Mouse (Mus musculus): ENCODE data around the gene Tmsb15a. TPM values are rescaled to one million over a fixed set of nuclear protein-coding genes. Genes with fewer than 3 reads are reported as not detected.

Tmsb15a gene
- total and polyA plus RNA-seq, 3 experiments: not detected

GRCm38 (mm10) chrX:135687802-135688201 lies 37.3 kb downstream of the Tmsb15a start:
- in situ Hi-C loops (cut with MboI; ENCODE audit: low pct_ligation_motif_present, low pct_unique_long_range_greater_than_20kb, low sequenced_read_pairs) (no loop called here), dilution Hi-C loops (cut with MboI; ENCODE audit: extremely low pct_ligation_motif_present, extremely low pct_unique_long_range_greater_than_20kb, low sequenced_read_pairs) (no loop called here)
- Histone ChIP-seq H3K4me3 (replicated peaks in 1 of 3; ENCODE audit: low read depth in 2 of 3, low read length in 2 of 3, poor library complexity in 1 of 3) (no peak overlapping the region), H3K27ac (ENCODE audit: insufficient read depth, low read depth) (no peak overlapping the region), H3K4me1 (ENCODE audit: control insufficient read depth in 1 of 2, insufficient read depth in 2 of 2) (no peaks in the 10 kb centered on the region), H3K79me2 (replicated peaks; ENCODE audit: control insufficient read depth, extremely low read depth, insufficient read depth, poor library complexity, severe bottlenecking) (no peaks in the 10 kb centered on the region), H3K4me2 (ENCODE audit: insufficient read depth, low read depth, poor library complexity, severe bottlenecking) (no peak overlapping the region), H3K9ac (ENCODE audit: insufficient read depth, low read depth) (no peak overlapping the region), H3K27me3 (replicated peaks) (no peaks in the 10 kb centered on the region), H3K9me3 (replicated peaks; ENCODE audit: low read length) (no peaks in the 10 kb centered on the region), H3K36me3 (replicated peaks in 1 of 2; ENCODE audit: control insufficient read depth in 1 of 2, insufficient read depth in 1 of 2, low read length in 1 of 2) (peaks cover 0 to 4% of the 10 kb centered on the region in 2 experiments)
- no peak for DNase-seq (ENCODE audit: extremely low read depth)
- no peak for TF ChIP-seq NELFE (IDR thresholded peaks at IDR 0.05; ENCODE audit: low read depth, low read length)
- TF ChIP-seq CTCF (conservative IDR thresholded peaks at IDR 0.05 in 1 of 2, IDR thresholded peaks at IDR 0.05 in 1 of 2; ENCODE audit: low read depth in 2 of 2, low read length in 2 of 2): no peak
- no peak for TF ChIP-seq TCF12 (IDR thresholded peaks at IDR 0.05; ENCODE audit: low read depth, low read length)
- TF ChIP-seq JUN (IDR thresholded peaks at IDR 0.05; ENCODE audit: insufficient read depth, low read depth, low read length): no peak
- TF ChIP-seq RCOR1 (conservative IDR thresholded peaks at IDR 0.05; ENCODE audit: low read depth, low read length): no peak
- TF ChIP-seq IRF4 (IDR thresholded peaks at IDR 0.05; ENCODE audit: low read depth, low read length): no peak
- no peak for TF ChIP-seq HCFC1 (IDR thresholded peaks at IDR 0.05; ENCODE audit: low read depth, low read length)
- no peak for TF ChIP-seq USF1 (IDR thresholded peaks at IDR 0.05; ENCODE audit: low read depth, low read length)

GRCm38 (mm10) chrX:135681858-135682257 lies 43.2 kb downstream of the Tmsb15a start:
- Histone ChIP-seq H3K27ac (ENCODE audit: insufficient read depth, low read depth) (no peak overlapping the region), H3K9me3 (replicated peaks; ENCODE audit: low read length) (no peaks in the 10 kb centered on the region), H3K79me2 (replicated peaks; ENCODE audit: control insufficient read depth, extremely low read depth, insufficient read depth, poor library complexity, severe bottlenecking) (no peaks in the 10 kb centered on the region), H3K9ac (ENCODE audit: insufficient read depth, low read depth) (no peak overlapping the region), H3K4me1 (ENCODE audit: control insufficient read depth in 1 of 2, insufficient read depth in 2 of 2) (no peaks in the 10 kb centered on the region), H3K4me3 (replicated peaks in 1 of 3; ENCODE audit: low read depth in 2 of 3, low read length in 2 of 3, poor library complexity in 1 of 3) (no peak overlapping the region), H3K36me3 (replicated peaks in 1 of 2; ENCODE audit: control insufficient read depth in 1 of 2, insufficient read depth in 1 of 2, low read length in 1 of 2) (no peaks in the 10 kb centered on the region), H3K27me3 (replicated peaks) (no peaks in the 10 kb centered on the region), H3K4me2 (ENCODE audit: insufficient read depth, low read depth, poor library complexity, severe bottlenecking) (no peak overlapping the region)
- dilution Hi-C loops (cut with MboI; ENCODE audit: extremely low pct_ligation_motif_present, extremely low pct_unique_long_range_greater_than_20kb, low sequenced_read_pairs) (no loop called here), in situ Hi-C loops (cut with MboI; ENCODE audit: low pct_ligation_motif_present, low pct_unique_long_range_greater_than_20kb, low sequenced_read_pairs) (no loop called here)
- TF ChIP-seq ELF1 (IDR thresholded peaks at IDR 0.05; ENCODE audit: low read depth, low read length) (no peak), RAD21 (IDR thresholded peaks at IDR 0.05; ENCODE audit: low read depth, low read length) (no peak), PAX5 (IDR thresholded peaks at IDR 0.05; ENCODE audit: low read length) (no peak), CTCF (conservative IDR thresholded peaks at IDR 0.05 in 1 of 2, IDR thresholded peaks at IDR 0.05 in 1 of 2; ENCODE audit: low read depth in 2 of 2, low read length in 2 of 2) (no peak), MYC (IDR thresholded peaks at IDR 0.05; ENCODE audit: low read depth, low read length) (no peak), IRF4 (IDR thresholded peaks at IDR 0.05; ENCODE audit: low read depth, low read length) (no peak), RCOR1 (conservative IDR thresholded peaks at IDR 0.05; ENCODE audit: low read depth, low read length) (no peak), ETS1 (conservative IDR thresholded peaks at IDR 0.05; ENCODE audit: low read depth, low read length) (no peak)
- no peak for DNase-seq (ENCODE audit: extremely low read depth)

Other genes with a start within 250 kb of the Tmsb15a start
- 0.46 and 0.55 TPM in 2 replicates for gene AV320801, start 230.7 kb downstream of the Tmsb15a start, total RNA-seq (2012; rRNA removed)
- 2.4 and 2.9 TPM in 2 replicates for gene AV320801, start 230.7 kb downstream of the Tmsb15a start, total RNA-seq (2014; rRNA removed)
- 0.81 and 1.3 TPM in 2 replicates for gene AV320801, start 230.7 kb downstream of the Tmsb15a start, polyA plus RNA-seq (2012; ENCODE audit: insufficient read length, low read depth)
- 68.3 and 96.7 TPM in 2 replicates for gene Nxf7, start 126.5 kb downstream of the Tmsb15a start, total RNA-seq (2012; rRNA removed)
- 120 and 132 TPM in 2 replicates for gene Nxf7, start 126.5 kb downstream of the Tmsb15a start, total RNA-seq (2014; rRNA removed)
- gene Nxf7, start 126.5 kb downstream of the Tmsb15a start, polyA plus RNA-seq (2012; ENCODE audit: insufficient read length, low read depth): 133 and 183 TPM in 2 replicates
- 0.08 TPM in 2 replicates for gene Prame, start 97.6 kb downstream of the Tmsb15a start, total RNA-seq (2012; rRNA removed)
- not detected in 2 replicates for gene Prame, start 97.6 kb downstream of the Tmsb15a start, total RNA-seq (2014; rRNA removed)
- gene Prame, start 97.6 kb downstream of the Tmsb15a start, polyA plus RNA-seq (2012; ENCODE audit: insufficient read length, low read depth): not detected in 2 replicates
- gene Tcp11x2, start 31.5 kb downstream of the Tmsb15a start, total RNA-seq (2012; rRNA removed): 6.6 and 7.2 TPM in 2 replicates
- gene Tcp11x2, start 31.5 kb downstream of the Tmsb15a start, total RNA-seq (2014; rRNA removed): 12.4 and 15.0 TPM in 2 replicates
- gene Tcp11x2, start 31.5 kb downstream of the Tmsb15a start, polyA plus RNA-seq (2012; ENCODE audit: insufficient read length, low read depth): 12.9 and 13.1 TPM in 2 replicates
- gene Armcx5, start 17.5 kb upstream of the Tmsb15a start, total RNA-seq (2012; rRNA removed): 5.6 and 6.5 TPM in 2 replicates
- gene Armcx5, start 17.5 kb upstream of the Tmsb15a start, total RNA-seq (2014; rRNA removed): 10.9 and 11.6 TPM in 2 replicates
- 7.5 and 8.3 TPM in 2 replicates for gene Armcx5, start 17.5 kb upstream of the Tmsb15a start, polyA plus RNA-seq (2012; ENCODE audit: insufficient read length, low read depth)
- gene Gprasp1, start 17.5 kb upstream of the Tmsb15a start, total RNA-seq (2012; rRNA removed): 6.4 and 8.1 TPM in 2 replicates
- gene Gprasp1, start 17.5 kb upstream of the Tmsb15a start, total RNA-seq (2014; rRNA removed): 9.3 and 10.6 TPM in 2 replicates
- 15.0 and 15.7 TPM in 2 replicates for gene Gprasp1, start 17.5 kb upstream of the Tmsb15a start, polyA plus RNA-seq (2012; ENCODE audit: insufficient read length, low read depth)
- 13.8 and 17.1 TPM in 2 replicates for gene Bhlhb9, start 72.3 kb upstream of the Tmsb15a start, total RNA-seq (2012; rRNA removed)
- gene Bhlhb9, start 72.3 kb upstream of the Tmsb15a start, total RNA-seq (2014; rRNA removed): 24.7 and 25.6 TPM in 2 replicates
- gene Bhlhb9, start 72.3 kb upstream of the Tmsb15a start, polyA plus RNA-seq (2012; ENCODE audit: insufficient read length, low read depth): 27.9 and 29.3 TPM in 2 replicates
- gene Gprasp2, start 113.8 kb upstream of the Tmsb15a start, total RNA-seq (2012; rRNA removed): 0.08 TPM in 2 replicates
- gene Gprasp2, start 113.8 kb upstream of the Tmsb15a start, total RNA-seq (2014; rRNA removed): not detected in 2 replicates
- gene Gprasp2, start 113.8 kb upstream of the Tmsb15a start, polyA plus RNA-seq (2012; ENCODE audit: insufficient read length, low read depth): 0.40 TPM in 1 of 2 replicates, not detected in the other

Data from CH12.LX (cell line).